Mouse (Mus musculus) leukemia stem cell, adult 10-12 weeks (primary cell): ENCODE data around the gene D030056L22Rik. TPM values are rescaled to one million over a fixed set of nuclear protein-coding genes. Genes with fewer than 3 reads are reported as not detected.

Experiments
- polyA plus RNA-seq: library from polyadenylated mRNA; stranded (reverse); fragments of >175 nt; gene quantifications from 2 replicates; pipeline ENCODE4 v1.2.3, GENCODE M21; 2012; ENCODE audit warnings: low replicate concordance

D030056L22Rik gene
- polyA plus RNA-seq = 33.3 and 36.4 TPM in 2 replicates

DNA sequence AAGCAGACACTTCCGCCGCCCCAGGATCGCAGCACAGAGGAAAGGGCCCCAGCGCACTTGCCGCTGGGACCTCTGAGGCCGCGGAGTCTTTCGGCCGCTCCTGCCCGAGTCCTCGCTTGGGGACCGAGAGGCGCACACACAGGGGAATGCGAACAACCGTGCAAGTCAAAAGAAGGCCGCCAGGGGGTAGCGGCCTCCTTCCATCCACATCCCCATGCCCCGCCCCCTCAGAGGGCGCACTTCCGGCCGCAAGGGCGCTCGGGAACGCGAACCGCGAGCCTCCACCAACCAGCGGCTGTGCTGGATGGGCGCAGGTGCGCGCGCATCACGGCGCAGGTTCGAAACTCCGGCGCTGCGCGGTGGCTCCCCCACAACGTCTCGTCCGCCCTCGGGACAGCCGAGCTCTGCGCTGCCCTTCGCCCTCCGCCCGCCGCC lies at the start of gene D030056L22Rik:
TSS of gene D030056L22Rik (plus strand) at position 328 of the 435 bp plus-strand sequence.

DNA sequence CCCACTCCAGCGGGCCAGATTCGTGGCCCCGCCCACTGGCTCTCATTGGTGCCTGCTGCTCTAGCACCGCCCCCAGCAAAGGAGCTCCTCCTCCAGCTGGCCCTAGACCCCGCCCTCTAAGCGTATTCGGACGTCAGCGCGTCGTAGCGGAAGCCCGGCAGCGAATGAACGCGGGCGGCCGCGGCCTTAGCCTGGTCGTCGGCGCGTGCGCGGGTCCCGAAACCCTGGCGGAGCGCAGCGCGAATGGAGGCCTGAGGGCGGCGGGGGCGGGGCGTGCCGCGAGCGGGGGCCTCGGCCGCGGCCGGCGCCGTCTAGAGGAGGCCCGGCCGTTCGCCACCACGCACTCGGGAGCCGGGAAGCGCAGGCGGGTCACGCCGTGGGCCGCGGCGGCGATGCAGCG lies 42.4 kb upstream of the D030056L22Rik start, which contains the start of gene Carnmt1:
TSS of gene Carnmt1 (plus strand) at position 157 of the 400 bp plus-strand sequence.

DNA sequence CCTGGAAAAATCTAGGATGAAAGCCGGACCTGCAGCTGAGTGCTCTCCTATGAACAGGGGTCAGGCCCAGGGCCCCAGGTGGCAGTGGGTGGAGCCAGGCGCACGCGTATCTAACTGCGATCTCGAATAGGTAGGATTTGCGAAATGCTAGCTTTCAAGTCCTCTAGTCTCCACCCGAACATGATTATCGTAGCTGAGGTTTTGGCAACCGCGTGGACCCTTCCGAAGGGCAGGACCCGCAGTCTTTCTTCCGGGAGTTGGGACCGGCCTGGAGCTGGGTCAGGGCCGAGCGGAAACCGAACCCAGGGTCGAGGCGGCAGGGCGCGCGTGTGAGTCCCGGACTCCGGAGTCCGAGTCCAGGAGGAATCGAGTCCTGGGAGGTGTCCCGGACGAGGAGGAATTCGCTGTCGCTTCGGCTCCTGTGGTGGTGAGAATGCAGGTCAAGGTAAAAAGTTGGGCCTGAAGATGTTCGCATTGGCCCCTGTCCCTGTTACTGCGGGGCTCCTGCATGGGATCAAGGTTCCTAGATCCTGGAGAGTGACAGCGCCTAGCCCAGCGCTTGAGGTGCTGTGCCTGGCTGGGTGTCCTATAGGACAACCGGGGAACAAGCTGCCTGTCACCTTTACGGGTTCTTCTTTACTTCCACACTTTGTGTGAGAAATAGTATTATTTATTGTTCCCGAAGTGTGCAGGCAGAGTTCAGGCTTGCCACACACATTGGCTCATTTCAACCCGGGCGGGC lies 36.8 kb downstream of the D030056L22Rik start, which contains the start of gene Trpm6:
TSS of gene Trpm6 (plus strand) at position 386 of the 742 bp plus-strand sequence.

Other genes with a start within 250 kb of the D030056L22Rik start
- 349 and 538 TPM in 2 replicates for gene Ostf1, start 81.4 kb upstream of the D030056L22Rik start, polyA plus RNA-seq
- gene Nmrk1, start 81.2 kb upstream of the D030056L22Rik start, polyA plus RNA-seq = 1.0 TPM in 2 replicates
- 7.1 and 7.3 TPM in 2 replicates for gene Carnmt1, start 42.4 kb upstream of the D030056L22Rik start, polyA plus RNA-seq
- not detected in 2 replicates for gene Trpm6, start 36.8 kb downstream of the D030056L22Rik start, polyA plus RNA-seq